Comparison of ENCODE assay signal across 8 mouse cellular contexts in genomic region chr4:40757157-40757779, GRCm38 (mm10). TPM values are rescaled to one million over a fixed set of nuclear protein-coding genes. Genes with fewer than 3 reads are reported as not detected.
DNase-seq lines count a peak whose midpoint lies in the region; ATAC-seq and TF ChIP-seq lines count a peak whose summit lies in the region.

No protein-coding gene starts in this region.

- DNase-seq in adrenal gland, postnatal 10 days: peak; percentile 25
- no peak for DNase-seq in adrenal gland, adult 8-10 months
- peak; percentile 16 for DNase-seq in right cerebral cortex, postnatal 14 days
- no peak for DNase-seq in right cerebral cortex, postnatal 25 days
- no peak for DNase-seq in heart, postnatal 0 days (ENCODE audit: low spot score)
- peak; percentile 37 for DNase-seq in lung, postnatal 10 days
- DNase-seq in urinary bladder, postnatal 36 days (ENCODE audit: low spot score in 2 of 2): no peak
- no peak for DNase-seq in gastrocnemius, adult 18-20 months (ENCODE audit: low spot score)

- peak; percentile 59 for ATAC-seq in heart, postnatal 0 days (ENCODE audit: insufficient read depth, low read depth)

- H3K4me3 ChIP-seq in heart, postnatal 0 days (ENCODE audit: low read depth, low read length): peak overlapping the region; percentile 76

- H3K4me1 ChIP-seq in heart, postnatal 0 days (ENCODE audit: control insufficient read depth, insufficient read depth): no peaks in the 10 kb centered on the region

- no peak for TF ChIP-seq EP300 in heart, postnatal 0 days (IDR thresholded peaks at IDR 0.05; ENCODE audit: low read depth)

- H3K27ac ChIP-seq in heart, postnatal 0 days (ENCODE audit: low read depth): peak overlapping the region; percentile 59; the same call in 1 of the 2 replicates

- H3K9me3 ChIP-seq in heart, postnatal 0 days (replicated peaks; ENCODE audit: control insufficient read depth, low read length): no peaks in the 10 kb centered on the region

- H3K4me2 ChIP-seq in heart, postnatal 0 days (ENCODE audit: low read depth, low read length): peak overlapping the region; percentile 91

- peaks cover 32% of the 10 kb centered on the region for H3K36me3 ChIP-seq in heart, postnatal 0 days (replicated peaks; ENCODE audit: control insufficient read depth, insufficient read depth, low read length)

- TF ChIP-seq CTCF in heart, postnatal 0 days (IDR thresholded peaks at IDR 0.05; ENCODE audit: low read depth): no peak

- WGBS in heart, postnatal 0 days: under 1% methylated on average over 26 of the region's 39 CpGs

- H3K27me3 ChIP-seq in heart, postnatal 0 days (ENCODE audit: control insufficient read depth, insufficient read depth, low read length): no peaks in the 10 kb centered on the region

- H3K9ac ChIP-seq in heart, postnatal 0 days (replicated peaks; ENCODE audit: low read depth, low read length): peak overlapping the region; percentile 75

RNA-seq across cellular contexts. Expression of gene Smu1, which starts 0.5 kb away (rescaled TPM):
- 10 to 100 TPM; 57.2 to 62.3 TPM for total RNA-seq in adrenal gland, postnatal 10 days (2021)
- total RNA-seq in adrenal gland, adult 8-10 months (2022): 10 to 100 TPM; 59.2 to 65.8 (median 62.7) TPM
- 56.4 and 86.6 TPM in 2 replicates for total RNA-seq in heart, postnatal 0 days (2014; rRNA removed; ENCODE audit: low replicate concordance)
- polyA plus RNA-seq in heart, postnatal 0 days (2015; fragmentation: Nextera tagmentation; extraction: Ambion mirVana): 68.6 and 73.6 TPM in 2 replicates
- 10 to 100 TPM; 29.4 to 29.7 TPM for total RNA-seq in gastrocnemius, adult 18-20 months (2021)

RNA-seq across cellular contexts. Expression of gene Dnaja1, which starts 35.3 kb away (rescaled TPM):
- 100 to 1,000 TPM; 199 to 219 TPM for total RNA-seq in adrenal gland, postnatal 10 days (2021)
- 100 to 1,000 TPM; 201 to 366 (median 233) TPM for total RNA-seq in adrenal gland, adult 8-10 months (2022)
- 20.9 and 27.7 TPM in 2 replicates for total RNA-seq in heart, postnatal 0 days (2014; rRNA removed; ENCODE audit: low replicate concordance)
- 200 and 206 TPM in 2 replicates for polyA plus RNA-seq in heart, postnatal 0 days (2015; fragmentation: Nextera tagmentation; extraction: Ambion mirVana)
- 10 to 100 TPM; 39.6 to 66.8 TPM for total RNA-seq in gastrocnemius, adult 18-20 months (2021)

RNA-seq across cellular contexts. Expression of gene Aptx, which starts 54.3 kb away (rescaled TPM):
- 10 to 100 TPM; 15.3 to 22.1 TPM for total RNA-seq in adrenal gland, postnatal 10 days (2021)
- 10 to 100 TPM; 19.8 to 25.7 (median 23.7) TPM for total RNA-seq in adrenal gland, adult 8-10 months (2022)
- total RNA-seq in heart, postnatal 0 days (2014; rRNA removed; ENCODE audit: low replicate concordance): 4.5 and 18.9 TPM in 2 replicates
- 28.1 and 29.9 TPM in 2 replicates for polyA plus RNA-seq in heart, postnatal 0 days (2015; fragmentation: Nextera tagmentation; extraction: Ambion mirVana)
- total RNA-seq in gastrocnemius, adult 18-20 months (2021): 10 to 100 TPM; 15.2 to 15.4 TPM

Comparison
In these comparisons a context has a peak if more than half of its experiments do, and no peak if none do; other contexts are left out.
1. DNase-seq: peak in adrenal gland, postnatal 10 days (single experiment), right cerebral cortex, postnatal 14 days (single experiment) and lung, postnatal 10 days (single experiment); none in adrenal gland, adult 8-10 months (single experiment), right cerebral cortex, postnatal 25 days (single experiment), heart, postnatal 0 days (single experiment), urinary bladder, postnatal 36 days (0 of 2) and gastrocnemius, adult 18-20 months (single experiment).